Mouse (Mus musculus) liver, embryonic 11.5 days (tissue): ENCODE results near the gene Ube2n. TPM values are rescaled to one million over a fixed set of nuclear protein-coding genes. Genes with fewer than 3 reads are reported as not detected.

ENCODE experiments used
- ATAC-seq: fragments of 200-750 bp; cut with Nextera tagmentation; replicated peaks from 2 replicates; pipeline ENCODE4 v1.8.0; 2017; ENCODE audit warnings: moderate number of reproducible peaks, mild to moderate bottlenecking, moderate TSS enrichment, moderate library complexity; ENCODE audit not compliant: low FRiP score
- DNase-seq: peaks from one replicate; pipeline ENCODE4 v3.0.0-alpha.2; 2017; ENCODE audit warnings: low spot score
- H3K27ac ChIP-seq: fragments of 300-500 bp; sonication (generic); 2 replicates; pipeline ENCODE4 v1.5.1; 2014; ENCODE audit warnings: mild to moderate bottlenecking, low read depth, low read length, control low read depth
- H3K27me3 ChIP-seq: fragments of 300-500 bp; sonication (generic); replicated peaks from 2 replicates; pipeline ENCODE4 v1.6.1; 2014; ENCODE audit warnings: low read length, mixed read lengths; ENCODE audit not compliant: control insufficient read depth, insufficient read depth
- H3K36me3 ChIP-seq: fragments of 300-500 bp; sonication (generic); 2 replicates; pipeline ENCODE4 v1.6.1; 2014; ENCODE audit warnings: mild to moderate bottlenecking, low read length, moderate library complexity, mixed read lengths; ENCODE audit not compliant: control insufficient read depth, insufficient read depth
- H3K4me1 ChIP-seq: fragments of 300-500 bp; sonication (generic); replicated peaks from 2 replicates; pipeline ENCODE4 v1.6.1; 2014; ENCODE audit warnings: low read length, mixed read lengths; ENCODE audit not compliant: control insufficient read depth, insufficient read depth
- H3K4me2 ChIP-seq: fragments of 300-500 bp; sonication (generic); 2 replicates; pipeline ENCODE4 v1.6.1; 2014; ENCODE audit warnings: mild to moderate bottlenecking, control low read depth, moderate library complexity
- H3K4me3 ChIP-seq: fragments of 300-500 bp; sonication (generic); 2 replicates; pipeline ENCODE4 v1.5.1; 2014; ENCODE audit warnings: low read depth, low read length, control low read depth
- H3K9ac ChIP-seq: fragments of 300-500 bp; sonication (generic); 2 replicates; pipeline ENCODE4 v1.6.1; 2014; ENCODE audit warnings: low read depth, low read length, control low read depth
- H3K9me3 ChIP-seq: fragments of 300-500 bp; sonication (generic); 2 replicates; pipeline ENCODE4 v1.6.1; 2016; ENCODE audit warnings: low read length, inconsistent platforms, mixed read lengths; ENCODE audit not compliant: control insufficient read depth
- WGBS: fragments of 180-500 bp; shearing (Covaris S2); extraction: QIAGEN DNeasy Blood & Tissue Kit; methylation state at CpG from one replicate; pipeline ENCODE4 v1.1.7; 2014; 5-methylcytosine and 5-hydroxymethylcytosine counted together
- polyA plus RNA-seq: library from polyadenylated mRNA; unstranded; fragments of >200 nt; fragmentation: Nextera tagmentation; extraction: Ambion mirVana; gene quantifications from 2 replicates; pipeline ENCODE4 v1.2.1, GENCODE M21; 2014

The Ube2n gene
- polyA plus RNA-seq, 1 experiment from 2014 or later: 310 TPM

- H3K9ac ChIP-seq: peak overlapping the region; percentile 87
- no peak for ATAC-seq
- no peaks in the 10 kb centered on the region for H3K9me3 ChIP-seq
- H3K4me1 ChIP-seq: peaks cover 8% of the 10 kb centered on the region
- H3K27ac ChIP-seq: no peak overlapping the region; the same call in 1 of the 2 replicates
- no peak for DNase-seq
- H3K36me3 ChIP-seq: peaks cover 7% of the 10 kb centered on the region
- peak overlapping the region; percentile 83 for H3K4me3 ChIP-seq
- H3K4me2 ChIP-seq: peak overlapping the region; percentile 87
- 2% methylated on average over 7 of the region's 7 CpGs for WGBS
- no peaks in the 10 kb centered on the region for H3K27me3 ChIP-seq
Observed at GRCm38 (mm10) chr10:95501033-95501432, 13.9 kb upstream of the Ube2n start.

GRCm38 (mm10) chr10:95501463-95502081 is 13.4 kb upstream of the Ube2n start, which contains the start of gene Mrpl42:
Gene Mrpl42 (minus strand): TSS chr10:95501940.
- H3K27ac ChIP-seq: peak within 1 kb of the TSS; percentile 54
- H3K4me3 ChIP-seq: peak within 1 kb of the TSS; percentile 83
- peaks cover 8% of the 10 kb centered on the region for H3K4me1 ChIP-seq
- peaks cover 7% of the 10 kb centered on the region for H3K36me3 ChIP-seq
- peak; percentile 88 for DNase-seq
- ATAC-seq: peak; percentile 95
- peak within 1 kb of the TSS; percentile 87 for H3K9ac ChIP-seq
- under 1% methylated on average over 35 of the region's 35 CpGs for WGBS
- no peaks in the 10 kb centered on the region for H3K9me3 ChIP-seq
- no peaks in the 10 kb centered on the region for H3K27me3 ChIP-seq
- peak within 1 kb of the TSS; percentile 87 for H3K4me2 ChIP-seq

DNA sequence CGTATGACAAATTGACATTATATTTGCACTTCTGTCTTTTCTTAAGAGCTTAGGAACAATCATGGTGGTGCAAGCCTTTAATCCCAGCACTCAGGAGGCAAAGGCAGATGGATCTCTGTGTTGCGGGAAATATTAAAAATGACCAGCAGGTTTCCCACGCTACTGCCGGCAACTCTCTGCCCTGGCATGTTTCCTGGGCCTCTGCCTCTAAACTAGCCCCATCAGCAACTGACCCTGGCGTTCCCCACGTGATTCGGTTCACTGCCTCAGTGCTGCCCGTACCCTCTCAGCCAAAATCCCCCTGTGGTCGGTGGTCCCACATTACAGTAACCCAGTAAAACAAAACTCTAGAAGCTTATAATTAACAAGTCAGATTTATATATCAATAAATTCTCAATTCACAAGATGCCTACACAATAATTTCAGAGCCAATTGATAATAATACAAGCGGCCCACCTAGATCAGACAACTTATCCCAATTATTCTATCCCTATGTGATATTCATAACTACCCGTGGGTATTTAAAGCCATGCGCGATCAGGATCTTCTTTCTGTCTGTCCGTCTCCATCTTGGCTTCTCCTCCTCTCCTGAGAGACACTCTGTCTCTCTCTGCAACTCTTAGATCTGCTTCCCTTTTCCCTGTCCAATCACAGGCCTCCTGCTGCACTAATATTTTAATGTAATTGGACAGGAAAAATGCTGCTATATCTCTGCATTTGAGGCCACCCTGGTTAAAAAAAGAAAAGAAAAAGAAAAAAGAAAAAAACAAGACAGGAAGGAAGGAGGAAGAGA is 11.3 kb upstream of the Ube2n start:
- 87% methylated on average over 14 of the region's 14 CpGs for WGBS
- no peaks in the 10 kb centered on the region for H3K27me3 ChIP-seq
- no peak for ATAC-seq
- DNase-seq: no peak
- H3K4me2 ChIP-seq: no peak overlapping the region
- no peak overlapping the region for H3K9ac ChIP-seq
- peaks cover 8% of the 10 kb centered on the region for H3K4me1 ChIP-seq
- no peaks in the 10 kb centered on the region for H3K9me3 ChIP-seq
- H3K36me3 ChIP-seq: no peaks in the 10 kb centered on the region
- H3K27ac ChIP-seq: no peak overlapping the region
- H3K4me3 ChIP-seq: no peak overlapping the region

DNA sequence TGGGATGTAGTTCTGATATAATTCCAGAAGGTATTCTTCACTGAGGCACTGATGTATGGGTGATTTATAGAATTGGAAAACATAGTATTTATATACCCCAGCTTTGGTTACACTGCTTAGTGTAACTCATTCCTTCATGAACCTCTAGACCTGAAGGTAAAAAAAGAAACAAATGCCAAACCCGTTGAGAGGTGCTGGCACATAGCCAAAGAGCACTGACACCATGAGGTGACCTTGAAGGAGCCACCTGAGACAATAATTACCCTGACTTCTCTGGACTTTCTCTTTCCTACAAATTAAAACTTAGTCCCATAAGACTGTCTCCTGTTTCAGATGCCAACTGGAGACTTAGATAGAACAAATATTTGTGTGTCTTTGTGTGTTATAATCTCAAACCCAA is 10.6 kb upstream of the Ube2n start:
- Histone ChIP-seq H3K9ac (no peak overlapping the region), H3K4me2 (no peak overlapping the region), H3K4me3 (no peak overlapping the region), H3K4me1 (peaks cover 8% of the 10 kb centered on the region), H3K36me3 (no peaks in the 10 kb centered on the region), H3K27ac (no peak overlapping the region), H3K27me3 (no peaks in the 10 kb centered on the region), H3K9me3 (no peaks in the 10 kb centered on the region)
- 39% methylated on average over 1 of the region's 1 CpGs for WGBS
- DNase-seq (no peak), ATAC-seq (no peak)

DNA sequence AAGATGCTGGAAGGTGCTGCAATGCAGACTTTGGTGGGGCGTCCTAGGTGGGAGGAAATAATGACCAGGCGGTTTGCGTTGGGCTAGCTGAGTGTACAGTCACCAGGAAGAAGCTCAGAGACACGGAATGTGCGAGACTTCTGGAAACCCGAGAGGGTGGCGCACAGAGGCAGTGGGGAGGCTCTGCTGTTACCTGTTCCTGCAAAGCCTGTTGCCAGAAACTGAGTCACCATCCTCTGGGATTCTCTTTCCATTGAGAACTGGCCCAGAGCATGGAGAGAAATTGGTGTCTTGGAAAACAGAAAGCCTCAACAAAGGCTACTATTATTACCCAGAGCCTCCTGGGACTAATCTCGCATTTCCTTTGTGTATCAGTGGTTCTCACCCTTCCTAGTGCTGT is 6.8 kb upstream of the Ube2n start:
- Histone ChIP-seq H3K4me3 (no peak overlapping the region), H3K4me1 (no peaks in the 10 kb centered on the region), H3K9me3 (no peaks in the 10 kb centered on the region), H3K4me2 (no peak overlapping the region), H3K9ac (no peak overlapping the region), H3K36me3 (no peaks in the 10 kb centered on the region), H3K27ac (no peak overlapping the region), H3K27me3 (no peaks in the 10 kb centered on the region)
- WGBS: 90% methylated on average over 8 of the region's 8 CpGs
- ATAC-seq (no peak), DNase-seq (no peak)

DNA sequence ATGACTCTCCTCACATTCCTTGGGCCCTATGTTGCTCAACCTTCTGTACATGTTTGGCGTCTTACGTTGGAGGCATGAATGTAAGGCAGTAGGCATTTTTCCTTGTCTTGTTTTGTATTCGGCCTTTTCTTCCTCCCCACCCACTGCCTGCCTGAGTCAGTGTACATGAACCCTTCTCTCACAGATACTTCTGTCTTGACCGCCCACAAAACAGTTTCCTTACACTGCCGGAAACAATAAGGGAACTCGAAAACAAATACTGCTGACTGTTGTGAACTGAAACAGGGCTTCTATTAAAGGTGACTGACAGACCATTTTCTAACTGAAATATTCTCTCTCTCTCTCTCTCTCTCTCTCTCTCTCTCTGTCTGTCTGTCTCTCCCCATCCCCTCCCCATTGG is 6.2 kb upstream of the Ube2n start:
- Histone ChIP-seq H3K9me3 (no peaks in the 10 kb centered on the region), H3K27ac (no peak overlapping the region), H3K27me3 (no peaks in the 10 kb centered on the region), H3K9ac (no peak overlapping the region), H3K36me3 (no peaks in the 10 kb centered on the region), H3K4me2 (no peak overlapping the region), H3K4me1 (no peaks in the 10 kb centered on the region; the same call in 1 of the 2 replicates), H3K4me3 (no peak overlapping the region)
- WGBS: 61% methylated on average over 6 of the region's 6 CpGs
- no peak for DNase-seq
- no peak for ATAC-seq

DNA sequence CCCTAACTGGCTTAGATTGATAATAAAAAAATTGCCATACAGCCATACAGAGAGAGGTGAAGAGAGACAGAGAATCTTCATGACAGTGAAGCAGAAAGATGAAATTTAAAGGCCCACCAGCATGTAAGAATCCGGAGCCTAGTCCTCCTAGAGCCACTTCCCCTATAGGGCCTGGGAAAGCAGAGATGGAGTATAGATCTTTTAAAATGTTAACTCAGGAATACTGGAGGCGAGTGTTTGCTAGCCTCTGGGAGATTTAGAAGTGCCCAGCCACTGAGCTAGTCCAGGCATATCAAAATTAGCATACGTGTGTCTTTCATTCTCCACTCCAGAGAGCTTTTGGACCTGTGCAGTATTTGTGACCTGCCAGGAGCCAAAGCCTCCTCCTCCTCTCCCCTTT is 5.7 kb upstream of the Ube2n start:
- no peaks in the 10 kb centered on the region for H3K27me3 ChIP-seq
- ATAC-seq (no peak), DNase-seq (no peak)
- H3K4me2 ChIP-seq: no peak overlapping the region
- no peaks in the 10 kb centered on the region for H3K9me3 ChIP-seq
- H3K9ac ChIP-seq: no peak overlapping the region
- no peak overlapping the region for H3K27ac ChIP-seq
- H3K36me3 ChIP-seq: no peaks in the 10 kb centered on the region
- H3K4me3 ChIP-seq: no peak overlapping the region
- no peaks in the 10 kb centered on the region; the same call in 1 of the 2 replicates for H3K4me1 ChIP-seq
- 56% methylated on average over 3 of the region's 3 CpGs for WGBS

DNA sequence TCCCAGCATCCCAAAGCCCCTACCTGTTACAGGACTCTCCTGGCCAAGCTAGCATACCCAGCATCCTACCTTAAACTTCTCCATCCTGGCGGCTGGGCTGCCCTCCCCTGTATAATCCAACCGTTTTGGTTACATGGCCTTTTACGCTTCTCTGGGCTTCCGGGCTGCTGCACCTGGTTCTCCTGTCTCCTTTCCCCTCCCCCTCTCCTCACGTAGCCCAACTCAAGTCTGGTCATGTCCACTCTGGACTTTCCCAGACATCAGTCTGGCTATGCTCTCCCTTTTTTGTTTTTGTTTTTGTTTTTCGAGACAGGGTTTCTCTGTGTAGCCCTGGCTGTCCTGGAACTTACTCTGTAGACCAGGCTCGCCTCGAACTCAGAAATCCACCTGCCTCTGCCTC is 2.3 kb upstream of the Ube2n start:
- Histone ChIP-seq H3K4me3 (no peak overlapping the region), H3K9me3 (no peaks in the 10 kb centered on the region), H3K27ac (no peak overlapping the region), H3K4me2 (no peak overlapping the region), H3K27me3 (no peaks in the 10 kb centered on the region), H3K36me3 (no peaks in the 10 kb centered on the region), H3K4me1 (peaks cover 9% of the 10 kb centered on the region; the same call in 1 of the 2 replicates), H3K9ac (no peak overlapping the region)
- ATAC-seq: no peak
- DNase-seq: no peak
- 86% methylated on average over 8 of the region's 8 CpGs for WGBS
